Mouse (Mus musculus): Measurements from ENCODE around the gene Vwc2. TPM values are rescaled to one million over a fixed set of nuclear protein-coding genes. Genes with fewer than 3 reads are reported as not detected.
A peak's percentile ranks its signal among the peaks of the same experiment; 100 is the strongest.

Vwc2 gene
- total RNA-seq (2021) = under 1 TPM in 1 of 2 experiments, not detected in 1; 0.12 TPM

GRCm38 (mm10) chr11:11113576-11114233 lies at the start of gene Vwc2:
Gene Vwc2, plus strand, starts transcription at chr11:11114223.
- peak in 1 of 2 experiments; percentile 5 for DNase-seq
- intact Hi-C loops (cut with DNase I) = no loop called here

DNA sequence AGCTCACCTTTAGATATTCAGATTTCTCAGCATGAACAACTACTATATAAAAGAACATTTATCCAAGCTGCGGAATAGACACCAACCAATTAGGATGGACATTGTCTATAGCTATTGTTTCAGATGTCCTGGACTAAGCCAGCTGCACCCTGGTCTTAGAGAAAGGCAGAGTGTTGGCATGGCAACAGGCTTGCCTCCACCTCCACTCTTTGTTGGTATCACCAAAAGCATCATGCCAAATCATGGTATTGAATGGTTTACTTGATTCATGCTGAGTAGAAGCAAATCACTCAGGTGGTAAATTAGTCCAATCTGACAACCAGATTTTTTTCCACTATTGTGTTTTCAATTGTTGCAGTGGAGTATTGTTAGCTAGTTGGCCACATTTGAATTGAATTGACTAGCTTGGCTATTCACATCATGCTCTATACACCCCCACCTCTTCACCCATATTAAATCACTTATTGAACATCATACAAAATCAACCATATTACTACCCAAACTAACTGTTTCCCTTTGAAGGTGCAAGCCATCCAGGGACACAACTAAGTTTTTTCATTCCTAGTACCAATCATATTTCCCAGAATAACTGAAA lies 25.8 kb upstream of the Vwc2 start:
- DNase-seq = no peak
- intact Hi-C loops (cut with DNase I) = no loop called here

DNA sequence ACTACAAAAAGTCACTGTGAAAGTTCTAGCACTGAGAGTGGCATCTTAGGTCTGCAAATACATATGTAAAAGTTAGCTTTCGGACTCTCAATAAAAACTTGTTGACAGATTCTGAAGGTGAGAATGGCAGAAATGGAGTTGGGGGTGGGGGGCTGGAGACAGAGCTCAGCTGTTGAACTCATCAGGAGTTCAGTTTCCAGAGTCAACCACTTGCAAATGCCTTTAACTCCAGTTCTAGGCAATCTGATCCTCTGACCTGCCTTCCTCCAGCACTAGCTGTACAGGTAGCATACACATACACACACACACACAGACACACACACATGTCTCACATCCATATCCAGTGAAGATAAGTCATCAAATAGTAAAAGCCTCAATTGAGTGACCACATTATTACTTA lies 16.4 kb upstream of the Vwc2 start:
- no peak for DNase-seq
- intact Hi-C loops (cut with DNase I) = no loop called here

DNA sequence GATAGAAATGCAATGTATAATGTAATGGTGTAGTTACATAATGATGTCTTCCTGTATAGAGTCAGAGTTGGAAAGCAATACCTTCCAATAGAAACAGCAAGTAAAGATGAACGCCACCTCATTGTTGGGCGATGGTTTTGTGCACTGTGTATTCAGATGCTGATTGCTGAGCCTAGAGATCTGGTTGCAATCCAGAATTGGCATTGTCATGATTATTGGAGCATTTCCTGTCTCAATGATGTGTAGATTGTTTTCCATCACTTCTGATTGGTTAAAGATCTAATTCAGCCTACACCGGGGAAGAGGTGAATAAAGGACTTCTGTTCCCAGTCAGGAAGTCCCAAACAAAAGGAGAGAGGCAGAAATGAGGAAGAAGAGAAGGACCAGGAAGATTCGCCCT lies 15.7 kb upstream of the Vwc2 start:
- no peak for DNase-seq

DNA sequence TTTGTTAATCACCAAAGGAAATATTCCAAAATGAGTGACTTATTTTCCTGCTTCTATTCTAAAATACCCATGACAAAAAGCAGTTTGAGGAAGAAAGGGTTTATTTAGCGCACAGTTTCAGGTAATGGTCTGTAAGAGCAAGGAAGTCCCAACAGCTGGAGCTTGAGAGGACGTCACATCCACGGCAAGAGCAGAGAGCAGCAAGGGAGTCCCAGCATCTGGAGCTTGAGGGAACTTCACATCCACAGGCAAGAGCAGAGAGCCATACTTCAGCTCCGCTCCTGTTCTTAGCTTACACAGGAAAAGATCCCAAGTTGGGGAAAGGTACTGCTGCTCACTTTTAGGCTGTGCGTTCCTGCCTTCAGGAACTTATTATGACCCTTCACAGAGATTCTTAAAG lies 15.0 kb upstream of the Vwc2 start:
- intact Hi-C loops (cut with DNase I) = no loop called here
- no peak for DNase-seq

More for the DNA sequence above, 15.7 kb upstream of the Vwc2 start:
- intact Hi-C loops (cut with DNase I) = no loop called here

DNA sequence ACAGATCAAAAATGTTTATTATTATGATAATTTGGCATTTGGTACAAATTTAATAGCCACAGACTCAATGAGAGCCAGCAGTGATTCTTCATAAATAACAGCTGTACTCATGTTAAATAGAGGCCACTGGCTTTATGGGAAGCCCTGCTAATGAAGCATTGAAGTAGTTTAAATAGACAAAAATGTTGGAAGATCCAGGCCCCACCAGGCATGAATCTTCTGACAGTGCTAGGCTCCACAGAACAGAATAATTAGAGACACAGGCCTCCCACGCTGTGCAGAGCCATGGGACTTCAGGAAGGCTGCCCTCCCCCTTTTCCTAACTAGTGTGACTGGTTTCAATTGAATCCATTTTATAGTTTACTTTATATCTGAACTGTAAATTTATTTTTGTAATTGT lies 11.8 kb upstream of the Vwc2 start:
- intact Hi-C loops (cut with DNase I) = no loop called here
- DNase-seq = no peak

DNA sequence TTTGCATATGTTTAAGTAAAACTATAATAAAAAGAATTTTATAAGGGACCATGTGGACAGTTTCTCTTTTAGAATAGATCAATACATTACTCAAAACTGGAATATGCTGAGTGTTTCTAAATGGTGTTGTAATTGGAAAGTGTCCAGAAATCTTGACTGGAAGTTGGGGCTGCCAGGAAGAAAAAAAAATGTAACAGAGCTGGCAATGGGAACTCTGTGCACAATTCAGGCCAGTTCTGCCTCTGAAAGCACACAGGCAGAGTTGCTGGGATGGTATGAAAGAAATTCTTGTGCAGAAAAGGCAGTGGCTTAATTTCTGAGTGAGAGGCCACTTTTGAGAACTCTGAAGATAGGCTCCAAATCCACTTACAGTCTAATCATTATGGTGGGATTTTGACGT lies 11.4 kb upstream of the Vwc2 start:
- intact Hi-C loops (cut with DNase I) = no loop called here

GRCm38 (mm10) chr11:11108922-11109321 lies 5.1 kb upstream of the Vwc2 start:
- DNase-seq = no peak
- intact Hi-C loops (cut with DNase I) = no loop called here

More for the DNA sequence above, 11.4 kb upstream of the Vwc2 start:
- no peak for DNase-seq

GRCm38 (mm10) chr11:11114234-11115030 lies 409 bp downstream of the Vwc2 start:
- DNase-seq = peak in 1 of 2 experiments; percentile 5
- intact Hi-C loops (cut with DNase I) = no loop called here

DNA sequence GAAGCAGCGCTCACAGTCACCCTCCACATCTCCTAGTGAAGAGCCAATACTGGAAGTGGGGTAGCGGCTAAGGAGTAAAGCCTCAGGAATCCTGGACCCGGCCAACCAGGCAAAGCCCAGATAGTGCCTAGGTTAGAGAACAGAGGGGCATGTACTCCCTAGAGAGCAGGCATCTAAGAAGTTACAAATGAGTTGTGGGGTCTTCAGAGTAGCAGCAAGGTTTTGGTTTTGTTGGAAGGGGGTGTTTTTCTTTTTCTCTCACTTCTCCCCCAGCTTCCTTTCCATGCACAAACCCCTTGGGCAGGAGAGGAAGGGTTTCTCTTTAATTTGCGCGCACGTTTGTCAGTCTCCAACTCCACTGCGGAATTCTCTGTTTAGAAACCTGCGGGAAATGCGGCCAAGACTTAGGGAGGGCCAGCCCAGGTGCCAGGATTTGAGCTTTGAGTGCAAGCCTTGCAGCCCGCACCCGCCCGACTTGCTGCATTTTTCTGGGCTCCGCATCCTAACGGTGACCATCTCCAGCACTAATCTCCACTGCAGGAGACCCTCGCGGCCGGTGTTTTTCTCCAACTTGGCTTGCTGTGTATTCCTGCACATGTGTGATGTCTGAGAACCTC lies 1.1 kb downstream of the Vwc2 start:
- no peak for DNase-seq
- intact Hi-C loops (cut with DNase I) = no loop called here

DNA sequence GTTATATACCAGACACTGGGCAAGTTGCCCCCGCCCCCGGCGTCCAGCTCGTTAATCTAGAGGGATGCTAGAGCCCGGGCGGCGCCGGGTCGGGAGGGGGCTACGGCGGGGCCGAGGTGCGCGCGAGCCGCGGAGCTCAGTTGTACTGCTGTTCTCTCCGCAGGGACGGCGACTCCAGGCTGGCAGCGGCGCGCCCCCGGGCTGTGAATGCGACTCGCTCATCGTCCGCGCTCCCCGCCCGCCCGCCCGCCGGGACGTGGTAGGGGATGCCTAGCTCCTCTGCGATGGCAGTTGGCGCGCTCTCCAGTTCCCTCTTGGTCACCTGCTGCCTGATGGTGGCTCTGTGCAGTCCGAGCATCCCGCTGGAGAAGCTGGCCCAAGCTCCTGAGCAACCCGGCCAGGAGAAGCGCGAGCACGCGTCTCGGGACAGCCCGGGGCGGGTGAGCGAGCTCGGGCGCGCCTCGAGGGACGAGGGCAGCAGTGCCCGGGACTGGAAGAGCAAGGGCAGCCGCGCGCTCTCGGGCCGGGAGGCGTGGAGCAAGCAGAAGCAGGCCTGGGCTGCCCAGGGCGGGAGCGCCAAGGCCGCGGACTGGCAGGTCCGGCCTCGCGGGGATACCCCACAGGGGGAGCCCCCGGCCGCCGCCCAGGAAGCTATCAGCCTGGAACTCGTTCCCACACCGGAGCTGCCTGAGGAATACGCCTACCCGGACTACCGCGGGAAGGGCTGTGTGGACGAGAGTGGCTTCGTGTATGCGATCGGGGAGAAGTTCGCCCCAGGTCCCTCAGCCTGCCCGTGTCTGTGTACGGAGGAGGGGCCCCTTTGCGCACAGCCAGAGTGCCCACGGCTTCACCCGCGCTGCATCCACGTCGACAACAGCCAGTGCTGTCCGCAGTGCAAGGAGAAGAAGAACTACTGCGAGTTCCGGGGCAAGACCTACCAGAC lies 1.9 kb downstream of the Vwc2 start:
- intact Hi-C loops (cut with DNase I) = no loop called here
- DNase-seq = no peak

- no peak for DNase-seq
- intact Hi-C loops (cut with DNase I) = no loop called here
Observed at GRCm38 (mm10) chr11:11116736-11117135, 2.7 kb downstream of the Vwc2 start.

GRCm38 (mm10) chr11:11122866-11123265 lies 8.8 kb downstream of the Vwc2 start:
- intact Hi-C loops (cut with DNase I) = no loop called here
- peak; percentile 73 to 82 for DNase-seq

GRCm38 (mm10) chr11:11131414-11132077 lies 17.5 kb downstream of the Vwc2 start:
- peak; percentile 58 to 65 for DNase-seq
- intact Hi-C loops (cut with DNase I) = loop anchor here (1.0 kb wide), 2 partner anchors 1650 to 1814 kb away; no protein-coding TSS in a partner anchor

- intact Hi-C loops (cut with DNase I) = no loop called here
- no peak for DNase-seq
Observed at GRCm38 (mm10) chr11:11140622-11141021, 26.6 kb downstream of the Vwc2 start.

DNA sequence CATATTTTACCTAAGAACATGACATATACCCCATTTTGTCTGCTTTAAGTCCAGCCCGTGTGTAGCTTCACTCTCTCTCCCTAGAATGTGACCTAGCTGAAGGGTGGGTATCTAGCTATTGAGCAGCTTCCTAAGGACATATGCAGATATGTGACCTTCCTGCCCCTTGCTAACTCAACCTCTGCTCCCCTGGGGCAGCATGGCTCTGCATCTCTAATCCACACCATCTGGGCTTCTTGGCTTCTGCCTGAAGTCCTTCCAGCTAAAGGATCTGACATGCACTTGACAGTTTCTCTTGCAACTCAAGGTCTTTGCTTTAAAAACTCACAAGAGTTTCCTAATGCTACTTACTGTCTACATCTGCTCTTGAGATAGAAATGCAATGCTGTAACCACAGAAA lies 38.7 kb downstream of the Vwc2 start:
- intact Hi-C loops (cut with DNase I) = no loop called here
- DNase-seq = no peak

DNA sequence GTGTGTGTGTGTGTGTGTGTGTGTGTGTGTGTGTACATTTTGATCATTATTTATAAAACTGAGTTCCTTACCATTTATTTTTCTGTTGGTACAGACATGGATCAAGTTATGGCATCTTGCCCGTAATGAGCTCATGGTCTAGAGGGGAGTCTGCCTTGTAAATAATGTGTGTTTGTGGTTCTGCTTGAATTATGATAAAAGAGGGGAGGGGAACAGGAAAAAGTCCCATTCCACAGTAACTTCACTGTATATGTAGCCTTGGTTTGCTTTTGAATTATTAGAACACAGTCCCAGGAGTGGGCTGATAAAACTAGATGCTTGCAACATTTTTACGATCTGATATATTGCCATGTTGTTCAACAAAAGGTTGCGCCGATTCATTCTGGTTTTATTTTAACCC lies 57.4 kb downstream of the Vwc2 start:
- intact Hi-C loops (cut with DNase I) = no loop called here
- no peak for DNase-seq

GRCm38 (mm10) chr11:11175259-11175658 lies 61.2 kb downstream of the Vwc2 start:
- no peak for DNase-seq
- intact Hi-C loops (cut with DNase I) = no loop called here

DNA sequence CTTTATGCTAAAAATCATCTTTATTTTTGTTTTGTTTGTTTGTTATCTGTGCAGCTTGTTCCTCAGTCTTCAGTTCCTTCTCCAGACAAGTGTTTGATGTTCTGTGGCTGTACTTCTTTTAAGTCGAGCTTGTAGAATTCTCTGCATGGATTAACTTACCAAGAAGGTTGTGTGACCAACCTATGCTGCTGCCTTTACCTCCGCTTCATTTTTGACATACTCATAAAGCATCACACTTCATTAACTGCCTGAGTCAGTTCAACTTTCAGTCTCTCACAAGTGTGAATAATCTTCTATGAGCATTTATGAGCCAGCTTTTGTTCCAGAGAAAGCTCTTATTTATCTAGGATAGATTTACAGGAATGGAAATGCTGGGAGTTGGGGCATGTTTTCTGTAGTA lies 68.7 kb downstream of the Vwc2 start:
- no peak for DNase-seq
- intact Hi-C loops (cut with DNase I) = no loop called here

- peak; percentile 2 to 15 for DNase-seq
- intact Hi-C loops (cut with DNase I) = loop anchor here (2.0 kb wide), 2 partner anchors 1742 to 1906 kb away; no protein-coding TSS in a partner anchor
Observed at GRCm38 (mm10) chr11:11223162-11223561, 109.1 kb downstream of the Vwc2 start.
